Mouse (Mus musculus): ENCODE data around the gene Dner. TPM values are rescaled to one million over a fixed set of nuclear protein-coding genes. Genes with fewer than 3 reads are reported as not detected.
A peak's percentile ranks its signal among the peaks of the same experiment; 100 is the strongest.

Dner gene
- polyA plus RNA-seq, 1 experiment from 2014 or later: 0.36 TPM

DNA sequence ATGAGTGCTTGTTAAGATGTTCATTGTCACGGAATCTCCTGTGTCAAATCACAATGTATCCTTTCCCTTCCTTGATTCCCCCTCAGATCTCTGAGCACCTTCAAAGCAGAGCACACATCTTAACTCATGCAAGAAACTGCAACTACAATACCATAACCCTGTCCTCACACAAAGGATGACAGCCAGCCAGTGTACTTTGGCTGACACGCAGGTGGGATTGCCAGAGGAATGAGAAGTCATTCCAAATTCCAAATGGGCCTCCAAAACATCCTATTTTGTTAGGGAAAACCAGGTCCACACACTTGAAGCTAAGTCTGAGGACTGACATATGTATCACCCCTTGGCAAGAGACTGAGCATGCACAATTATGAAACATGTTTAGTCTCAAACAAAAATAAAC lies 286.5 kb downstream of the Dner start:
- no peaks in the 10 kb centered on the region for H3K9me3 ChIP-seq (replicated peaks)
- no peak overlapping the region for H3K4me2 ChIP-seq
- WGBS (ENCODE audit: insufficient replicate concordance): 58% methylated on average over 2 of the region's 2 CpGs
- no peaks in the 10 kb centered on the region for H3K36me3 ChIP-seq
- H3K27me3 ChIP-seq: no peaks in the 10 kb centered on the region
- ATAC-seq (ENCODE audit: low read depth) (no peak), DNase-seq (no peak)
- H3K4me1 ChIP-seq (replicated peaks): no peaks in the 10 kb centered on the region
- H3K9ac ChIP-seq: no peak overlapping the region
- no peak overlapping the region for H3K4me3 ChIP-seq (replicated peaks)
- H3K27ac ChIP-seq: no peak overlapping the region

DNA sequence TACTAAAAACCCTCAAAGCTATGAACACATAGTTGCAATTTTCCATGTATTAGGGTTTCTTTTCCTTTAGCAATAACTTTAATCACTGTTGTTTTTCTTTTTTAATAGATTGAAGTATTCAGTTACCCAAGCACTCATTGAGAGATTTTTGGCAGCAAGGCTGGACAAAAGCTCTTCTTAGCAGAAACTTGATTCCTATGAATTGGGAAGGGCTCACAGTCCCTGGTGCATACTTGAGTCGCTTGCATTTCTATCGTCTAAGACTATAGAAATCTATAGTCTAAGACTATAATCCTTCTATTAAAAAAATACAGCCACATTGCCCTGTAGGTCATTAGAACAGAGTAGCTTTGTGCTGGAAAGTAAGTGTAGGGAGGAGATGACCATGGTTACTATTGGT lies 287.1 kb downstream of the Dner start:
- H3K4me2 ChIP-seq: no peak overlapping the region
- ATAC-seq (ENCODE audit: low read depth): no peak
- H3K9ac ChIP-seq: no peak overlapping the region
- no peaks in the 10 kb centered on the region for H3K9me3 ChIP-seq (replicated peaks)
- 56% methylated on average over 2 of the region's 2 CpGs for WGBS (ENCODE audit: insufficient replicate concordance)
- no peaks in the 10 kb centered on the region for H3K36me3 ChIP-seq
- H3K27ac ChIP-seq: no peak overlapping the region
- H3K4me3 ChIP-seq (replicated peaks): no peak overlapping the region
- no peaks in the 10 kb centered on the region for H3K4me1 ChIP-seq (replicated peaks)
- DNase-seq: no peak
- no peaks in the 10 kb centered on the region for H3K27me3 ChIP-seq

DNA sequence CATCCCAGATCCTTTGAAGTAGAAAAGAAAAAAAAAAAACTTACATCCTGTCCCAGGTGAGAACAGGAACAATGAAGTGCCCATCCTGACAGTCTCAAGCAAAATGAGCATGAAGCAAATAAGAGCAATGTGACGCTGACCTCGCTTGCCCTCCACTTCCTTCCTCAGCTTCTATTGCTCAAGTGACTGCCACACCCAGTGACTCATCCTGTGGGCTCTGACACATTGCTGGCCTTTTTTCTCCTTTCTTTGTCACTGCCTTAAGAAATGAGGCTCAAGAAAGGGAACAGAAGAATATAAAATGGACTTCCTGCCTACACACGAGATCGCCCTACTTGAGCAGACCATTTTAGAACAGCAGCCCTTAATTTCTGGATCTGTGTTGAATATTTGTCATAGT lies 289.1 kb downstream of the Dner start:
- H3K27ac ChIP-seq: no peak overlapping the region
- H3K4me3 ChIP-seq (replicated peaks): no peak overlapping the region
- no peaks in the 10 kb centered on the region for H3K27me3 ChIP-seq
- peak; percentile 3 for DNase-seq
- H3K4me2 ChIP-seq: no peak overlapping the region
- no peaks in the 10 kb centered on the region for H3K9me3 ChIP-seq (replicated peaks)
- no peaks in the 10 kb centered on the region for H3K36me3 ChIP-seq
- no peak for ATAC-seq (ENCODE audit: low read depth)
- no peaks in the 10 kb centered on the region for H3K4me1 ChIP-seq (replicated peaks)
- no peak overlapping the region for H3K9ac ChIP-seq
- WGBS (ENCODE audit: insufficient replicate concordance): 16% methylated on average over 4 of the region's 4 CpGs

DNA sequence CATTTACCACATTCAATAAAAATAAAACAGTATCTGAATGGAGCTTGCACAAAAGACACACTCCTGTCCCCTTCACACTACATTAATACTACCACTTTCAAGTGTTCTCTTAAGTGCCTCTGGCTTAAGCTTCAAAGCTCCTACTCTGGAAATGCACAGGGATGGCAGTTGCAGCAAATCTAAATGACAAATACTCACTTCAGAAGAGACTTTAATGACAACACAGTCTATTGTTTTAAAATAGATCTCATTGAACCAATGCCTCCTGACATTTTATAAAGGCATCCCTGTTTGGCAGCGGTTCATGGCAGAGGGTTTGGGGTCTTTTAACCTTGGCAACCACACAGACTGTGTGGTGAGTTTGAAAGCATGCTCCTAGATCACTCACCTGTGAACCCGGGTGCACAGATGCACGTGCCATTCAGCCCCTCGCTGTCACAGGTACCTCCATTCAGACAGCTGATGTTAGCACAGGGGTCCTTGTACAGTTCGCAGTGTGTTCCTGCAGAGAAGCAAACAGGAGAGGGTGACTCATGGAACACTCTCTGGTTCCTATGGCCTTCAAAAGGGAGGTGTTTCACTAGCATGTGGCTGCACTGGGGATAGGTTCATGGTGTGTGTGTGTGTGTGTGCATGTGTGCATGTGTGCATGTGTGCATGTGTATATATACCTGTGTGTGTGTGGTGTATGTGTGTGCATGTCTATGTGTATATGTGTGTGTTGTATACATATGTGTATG lies 290.3 kb downstream of the Dner start:
- 65% methylated on average over 5 of the region's 5 CpGs for WGBS (ENCODE audit: insufficient replicate concordance)
- no peak for ATAC-seq (ENCODE audit: low read depth)

DNA sequence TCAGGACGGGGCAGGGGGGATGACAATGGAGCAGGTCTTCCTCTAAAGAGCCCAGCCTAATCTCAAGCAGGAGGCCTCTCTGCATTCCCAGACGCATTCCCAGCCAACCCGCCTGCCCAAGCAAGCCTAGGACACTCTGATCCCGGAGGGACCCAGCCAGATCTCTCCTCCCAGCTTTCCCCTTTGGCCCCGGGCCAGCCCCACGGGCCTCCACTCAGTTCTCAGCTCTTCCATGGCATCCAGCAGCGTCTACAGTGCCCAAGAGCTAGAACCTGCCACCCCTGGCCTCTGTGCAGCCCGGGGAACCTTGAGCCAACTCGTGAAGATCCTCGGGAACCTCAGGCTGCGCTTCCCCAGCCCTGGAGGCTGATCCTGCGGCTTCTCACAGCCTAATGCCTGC lies 291.1 kb downstream of the Dner start:
- Histone ChIP-seq H3K9me3 (replicated peaks) (no peaks in the 10 kb centered on the region), H3K27ac (no peak overlapping the region), H3K4me3 (replicated peaks) (no peak overlapping the region), H3K4me2 (no peak overlapping the region), H3K27me3 (no peaks in the 10 kb centered on the region), H3K36me3 (no peaks in the 10 kb centered on the region), H3K9ac (no peak overlapping the region), H3K4me1 (replicated peaks) (no peaks in the 10 kb centered on the region)
- 39% methylated on average over 12 of the region's 12 CpGs for WGBS (ENCODE audit: insufficient replicate concordance)
- ATAC-seq (ENCODE audit: low read depth) (no peak), DNase-seq (no peak)

More for the DNA sequence above, 290.3 kb downstream of the Dner start:
- Histone ChIP-seq H3K27ac (no peak overlapping the region), H3K36me3 (no peaks in the 10 kb centered on the region), H3K4me3 (replicated peaks) (no peak overlapping the region), H3K9ac (no peak overlapping the region), H3K4me1 (replicated peaks) (no peaks in the 10 kb centered on the region), H3K9me3 (replicated peaks) (no peaks in the 10 kb centered on the region), H3K4me2 (no peak overlapping the region), H3K27me3 (no peaks in the 10 kb centered on the region)
- no peak for DNase-seq

DNA sequence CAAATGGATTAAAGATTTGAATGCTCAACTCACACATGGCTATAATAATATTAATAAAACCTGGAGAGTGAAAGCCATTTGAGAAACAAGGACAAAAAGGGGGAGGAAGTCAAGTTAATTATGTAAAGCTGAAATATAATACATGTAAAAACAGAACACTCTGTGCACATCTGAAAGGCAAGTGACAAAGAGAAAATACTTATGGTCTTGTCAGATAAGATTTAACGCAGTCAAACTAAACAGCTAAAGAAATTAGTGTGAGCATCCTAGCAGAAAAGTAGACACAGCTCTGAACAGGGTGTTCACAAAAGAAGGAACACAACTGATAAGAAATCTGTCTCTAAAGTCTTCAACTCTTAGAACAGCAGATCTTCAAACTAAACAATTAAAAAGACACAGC lies 293.9 kb downstream of the Dner start:
- Histone ChIP-seq H3K4me1 (replicated peaks) (no peaks in the 10 kb centered on the region), H3K4me2 (no peak overlapping the region), H3K4me3 (replicated peaks) (no peak overlapping the region), H3K9me3 (replicated peaks) (no peaks in the 10 kb centered on the region), H3K9ac (no peak overlapping the region), H3K27ac (no peak overlapping the region), H3K27me3 (no peaks in the 10 kb centered on the region), H3K36me3 (no peaks in the 10 kb centered on the region)
- no peak for ATAC-seq (ENCODE audit: low read depth)
- DNase-seq: no peak
- WGBS (ENCODE audit: insufficient replicate concordance): 73% methylated on average over 1 of the region's 1 CpGs

DNA sequence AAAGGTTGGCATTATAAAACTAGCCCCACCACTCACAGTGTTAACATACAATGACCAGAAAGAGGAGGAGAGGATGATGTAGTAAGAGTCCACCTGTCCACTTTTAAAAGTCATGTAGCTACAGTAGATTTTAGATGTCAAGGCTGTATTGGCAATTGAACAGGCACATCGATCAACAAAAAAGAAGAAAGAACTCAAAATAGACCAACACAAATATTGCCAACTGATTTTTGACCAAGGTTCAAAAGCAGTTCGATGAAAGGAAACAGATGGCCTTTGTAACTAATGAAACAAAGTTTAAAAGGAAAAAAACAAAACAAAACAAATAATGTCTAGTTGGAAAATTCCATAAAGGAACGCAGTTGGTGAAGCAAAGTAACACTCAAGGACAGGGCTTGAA lies 296.4 kb downstream of the Dner start:
- Histone ChIP-seq H3K9ac (no peak overlapping the region), H3K4me1 (replicated peaks) (no peaks in the 10 kb centered on the region)
- no peak for ATAC-seq (ENCODE audit: low read depth)

DNA sequence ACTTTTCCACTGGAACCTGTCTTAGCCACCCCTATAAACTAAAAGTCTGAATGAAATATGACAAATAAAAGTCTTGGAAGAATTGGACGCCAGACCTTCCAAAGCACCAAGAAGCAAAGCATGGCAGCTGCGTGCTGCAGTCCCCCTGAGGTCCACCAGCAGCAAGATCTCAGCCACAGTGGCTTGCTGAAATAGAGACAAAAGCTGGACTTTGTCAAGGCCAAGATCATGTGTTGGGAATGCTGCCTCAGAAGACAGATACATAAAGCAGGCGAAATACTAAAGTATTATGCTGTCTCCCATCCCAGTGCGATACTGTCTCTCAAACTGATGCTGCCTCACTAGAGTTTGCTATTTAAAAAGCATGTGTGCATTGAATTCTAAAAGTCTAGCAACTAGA lies 296.9 kb downstream of the Dner start:
- Histone ChIP-seq H3K9me3 (replicated peaks) (no peaks in the 10 kb centered on the region), H3K4me3 (replicated peaks) (no peak overlapping the region), H3K4me2 (no peak overlapping the region), H3K27me3 (no peaks in the 10 kb centered on the region), H3K4me1 (replicated peaks) (no peaks in the 10 kb centered on the region), H3K27ac (no peak overlapping the region), H3K9ac (no peak overlapping the region), H3K36me3 (no peaks in the 10 kb centered on the region)
- ATAC-seq (ENCODE audit: low read depth): no peak
- 74% methylated on average over 4 of the region's 4 CpGs for WGBS (ENCODE audit: insufficient replicate concordance)
- no peak for DNase-seq

More for the DNA sequence above, 296.4 kb downstream of the Dner start:
- Histone ChIP-seq H3K4me3 (replicated peaks) (no peak overlapping the region), H3K27me3 (no peaks in the 10 kb centered on the region), H3K9me3 (replicated peaks) (no peaks in the 10 kb centered on the region), H3K27ac (no peak overlapping the region), H3K36me3 (no peaks in the 10 kb centered on the region), H3K4me2 (no peak overlapping the region)
- no peak for DNase-seq
- WGBS (ENCODE audit: insufficient replicate concordance): 67% methylated on average over 3 of the region's 3 CpGs

DNA sequence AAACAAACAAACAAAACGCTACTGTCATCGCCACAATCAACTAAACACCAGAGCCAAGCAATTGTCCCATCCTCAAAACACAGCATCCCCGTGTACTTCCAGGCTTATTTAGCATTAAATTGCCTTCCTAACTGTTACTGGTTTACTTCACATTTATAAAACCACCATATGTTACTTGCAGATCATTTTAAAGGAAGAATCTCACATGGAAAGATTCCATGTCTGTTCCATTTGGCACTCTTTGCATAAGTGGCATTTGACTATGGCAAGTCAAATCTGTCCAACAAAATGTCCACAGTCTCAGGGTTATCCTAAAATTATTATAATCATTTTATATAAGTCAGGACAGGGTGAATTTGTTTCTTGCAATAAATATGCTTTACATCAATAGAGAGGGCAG lies 299.2 kb downstream of the Dner start:
- Histone ChIP-seq H3K9ac (no peak overlapping the region), H3K4me1 (replicated peaks) (no peaks in the 10 kb centered on the region), H3K27me3 (no peaks in the 10 kb centered on the region), H3K9me3 (replicated peaks) (no peaks in the 10 kb centered on the region), H3K4me2 (no peak overlapping the region), H3K4me3 (replicated peaks) (no peak overlapping the region), H3K27ac (no peak overlapping the region), H3K36me3 (no peaks in the 10 kb centered on the region)
- no peak for ATAC-seq (ENCODE audit: low read depth)
- no peak for DNase-seq
- 49% methylated on average over 3 of the region's 3 CpGs for WGBS (ENCODE audit: insufficient replicate concordance)

DNA sequence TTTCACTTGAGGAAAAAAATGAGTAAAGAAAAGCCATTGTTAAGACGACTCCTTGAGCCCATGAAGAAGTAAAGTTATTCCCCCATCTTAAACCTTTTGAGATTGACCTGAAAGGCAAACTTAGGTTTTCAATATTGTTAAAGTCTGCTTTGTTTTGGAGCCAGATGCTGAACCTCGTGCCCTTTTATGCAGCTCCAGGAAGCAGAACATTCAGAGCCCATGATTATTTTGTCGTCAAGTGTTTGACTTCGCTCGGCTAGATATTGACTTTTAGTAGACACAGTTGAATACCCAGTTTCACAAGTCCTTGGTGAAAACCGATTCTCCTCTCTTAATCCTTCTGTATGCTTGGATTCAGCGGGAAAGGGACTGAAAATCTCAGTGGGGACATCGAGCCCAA lies 300.1 kb downstream of the Dner start:
- H3K9me3 ChIP-seq (replicated peaks): no peaks in the 10 kb centered on the region
- H3K27ac ChIP-seq: no peak overlapping the region
- no peaks in the 10 kb centered on the region for H3K27me3 ChIP-seq
- no peak overlapping the region for H3K4me3 ChIP-seq (replicated peaks)
- DNase-seq (no peak), ATAC-seq (ENCODE audit: low read depth) (no peak)
- H3K4me1 ChIP-seq (replicated peaks): no peaks in the 10 kb centered on the region
- no peak overlapping the region for H3K9ac ChIP-seq
- no peaks in the 10 kb centered on the region for H3K36me3 ChIP-seq
- no peak overlapping the region for H3K4me2 ChIP-seq
- 57% methylated on average over 8 of the region's 8 CpGs for WGBS (ENCODE audit: insufficient replicate concordance)

DNA sequence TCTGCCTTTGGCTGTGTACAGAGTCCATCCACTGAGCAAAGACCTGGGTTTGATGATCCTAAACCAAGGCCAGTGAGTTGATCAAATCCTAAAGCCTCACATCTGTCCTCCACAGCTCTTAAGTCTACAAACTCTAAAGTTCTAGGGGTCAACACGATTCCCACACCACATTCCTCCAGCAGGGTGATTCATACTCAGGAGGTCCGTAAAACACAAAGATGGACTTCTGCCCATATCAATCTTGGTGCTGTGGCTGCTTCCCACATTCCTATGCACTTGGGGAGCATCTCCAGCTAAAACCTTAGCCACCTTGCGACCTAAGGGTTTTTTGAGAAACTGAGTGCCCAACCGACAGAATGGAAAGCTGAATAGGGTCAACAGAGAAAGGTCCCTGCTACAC lies 305.1 kb downstream of the Dner start:
- no peaks in the 10 kb centered on the region for H3K27me3 ChIP-seq
- no peak overlapping the region for H3K4me2 ChIP-seq
- no peaks in the 10 kb centered on the region for H3K9me3 ChIP-seq (replicated peaks)
- no peak overlapping the region for H3K4me3 ChIP-seq (replicated peaks)
- ATAC-seq (ENCODE audit: low read depth): no peak
- 61% methylated on average over 4 of the region's 4 CpGs for WGBS (ENCODE audit: insufficient replicate concordance)
- H3K4me1 ChIP-seq (replicated peaks): no peaks in the 10 kb centered on the region
- H3K36me3 ChIP-seq: no peaks in the 10 kb centered on the region
- H3K27ac ChIP-seq: no peak overlapping the region
- no peak overlapping the region for H3K9ac ChIP-seq
- no peak for DNase-seq

DNA sequence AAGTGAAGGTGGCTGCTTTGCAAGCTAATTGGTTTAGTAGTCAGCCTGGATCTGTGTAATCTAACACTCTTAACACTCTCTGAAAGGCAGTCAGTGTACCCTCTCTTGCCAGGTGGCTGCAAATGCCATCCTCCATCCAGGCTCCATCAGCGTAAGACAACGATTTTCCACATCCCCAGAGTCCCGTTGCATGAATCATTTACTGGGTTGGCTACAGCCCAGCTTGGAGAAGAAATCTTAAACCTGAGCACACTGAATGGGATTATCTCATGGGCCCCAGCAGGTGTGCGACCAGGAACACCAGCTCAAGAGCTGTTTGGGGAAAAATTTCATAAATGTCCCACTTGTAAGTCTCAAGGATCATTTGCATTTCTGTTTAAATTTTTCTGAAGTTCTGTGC lies 308.4 kb downstream of the Dner start:
- 51% methylated on average over 4 of the region's 4 CpGs for WGBS (ENCODE audit: insufficient replicate concordance)
- ATAC-seq (ENCODE audit: low read depth): no peak
- Histone ChIP-seq H3K4me3 (replicated peaks) (no peak overlapping the region), H3K9ac (no peak overlapping the region), H3K36me3 (no peaks in the 10 kb centered on the region), H3K27me3 (no peaks in the 10 kb centered on the region), H3K9me3 (replicated peaks) (no peaks in the 10 kb centered on the region; the same call in 1 of the 2 replicates), H3K27ac (no peak overlapping the region), H3K4me2 (no peak overlapping the region), H3K4me1 (replicated peaks) (no peaks in the 10 kb centered on the region)
- DNase-seq: no peak

Data from liver, embryonic 13.5 days (tissue).